In the genomic region with DNA sequence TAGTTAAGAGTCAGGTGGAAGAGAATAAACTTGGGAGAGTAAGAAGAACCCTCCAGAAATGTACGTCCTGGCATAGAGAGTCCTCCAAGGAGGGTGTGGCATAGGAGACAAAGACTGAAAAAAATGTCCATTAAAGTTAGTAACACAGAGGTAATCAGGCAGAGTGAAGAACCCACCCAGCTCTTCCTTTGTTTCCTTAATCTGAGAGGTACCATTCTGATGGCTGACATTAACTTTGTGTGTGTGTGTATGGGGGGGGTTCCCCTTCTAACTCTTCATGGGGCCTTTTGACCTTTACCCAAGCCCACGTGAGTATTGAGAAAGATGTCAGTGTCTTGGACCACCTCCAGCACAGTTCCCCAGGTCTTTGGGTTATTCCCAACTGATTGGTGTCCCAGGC, we compare ENCODE assay signal across 34 mouse cellular contexts.
"Had no signal": no experiment of that assay in that cellular context is flagged by ENCODE, and none has a peak within 500 bp of the region (broad histone marks: within the 10 kb centered on the region; RNA-seq: fewer than 3 reads in every experiment).

No protein-coding gene starts in this region.

- H3K9me3 ChIP-seq: heart, embryonic 12.5 days; heart, embryonic 13.5 days; heart, embryonic 15.5 days; hindbrain, embryonic 10.5 days; hindbrain, embryonic 12.5 days; hindbrain, embryonic 13.5 days; hindbrain, embryonic 15.5 days; intestine, embryonic 15.5 days; kidney, embryonic 15.5 days had no signal

- ATAC-seq: hindbrain, embryonic 16.5 days; hindbrain, postnatal 0 days; inflammation-experienced regulatory T-cells, adult 6 months; intestine, embryonic 15.5 days; intestine, embryonic 16.5 days; intestine, postnatal 0 days had no signal

- H3K36me3 ChIP-seq: heart, embryonic 12.5 days; heart, embryonic 13.5 days; heart, embryonic 15.5 days; hindbrain, embryonic 10.5 days; hindbrain, embryonic 12.5 days; hindbrain, embryonic 13.5 days; hindbrain, embryonic 15.5 days; intestine, embryonic 15.5 days; kidney, embryonic 15.5 days had no signal

- H3K4me3 ChIP-seq: heart, embryonic 12.5 days; heart, embryonic 13.5 days; heart, embryonic 15.5 days; hindbrain, embryonic 10.5 days; hindbrain, embryonic 12.5 days; hindbrain, embryonic 13.5 days; hindbrain, embryonic 15.5 days; intestine, embryonic 15.5 days; kidney, embryonic 15.5 days; layer of hippocampus, adult 2 months; left cerebral cortex, adult 2 months had no signal

- H3K4me2 ChIP-seq: heart, embryonic 12.5 days; heart, embryonic 13.5 days; heart, embryonic 15.5 days; hindbrain, embryonic 12.5 days; hindbrain, embryonic 13.5 days; hindbrain, embryonic 14.5 days; hindbrain, embryonic 15.5 days; intestine, embryonic 15.5 days; kidney, embryonic 15.5 days had no signal

- H3K4me1 ChIP-seq: heart, embryonic 12.5 days; heart, embryonic 13.5 days; heart, embryonic 15.5 days; hindbrain, embryonic 10.5 days; hindbrain, embryonic 12.5 days; hindbrain, embryonic 13.5 days; hindbrain, embryonic 15.5 days; intestine, embryonic 15.5 days; kidney, embryonic 15.5 days had no signal

- H3K27me3 ChIP-seq: heart, embryonic 12.5 days; heart, embryonic 13.5 days; heart, embryonic 15.5 days; hindbrain, embryonic 12.5 days; hindbrain, embryonic 13.5 days; hindbrain, embryonic 15.5 days; intestine, embryonic 15.5 days; kidney, embryonic 15.5 days had no signal

- H3K27ac ChIP-seq: heart, embryonic 13.5 days; heart, embryonic 15.5 days; hindbrain, embryonic 10.5 days; hindbrain, embryonic 12.5 days; hindbrain, embryonic 13.5 days; hindbrain, embryonic 14.5 days; hindbrain, embryonic 15.5 days; hindbrain, postnatal 0 days; intestine, embryonic 15.5 days; kidney, embryonic 15.5 days; kidney, postnatal 0 days; layer of hippocampus, adult 2 months; left cerebral cortex, adult 2 months had no signal

- H3K9ac ChIP-seq: heart, embryonic 12.5 days; heart, embryonic 13.5 days; heart, embryonic 15.5 days; hindbrain, embryonic 12.5 days; hindbrain, embryonic 13.5 days; hindbrain, embryonic 14.5 days; hindbrain, embryonic 15.5 days; intestine, embryonic 15.5 days; kidney, embryonic 15.5 days had no signal

- DNase-seq: heart, postnatal 10 days; heart, postnatal 14 days; heart, postnatal 36 days; heart, postnatal 4 days; kidney, adult 11 months; kidney, adult 18-20 months; kidney, adult 2 months; kidney, adult 8-10 months; kidney, adult 9 months; kidney, postnatal 10 days; kidney, postnatal 14 days; kidney, postnatal 25 days; kidney, postnatal 36 days; kidney, postnatal 4 days; layer of hippocampus, adult 9-11 months; layer of hippocampus, postnatal 36 days had no signal
